Mouse (Mus musculus) midbrain, postnatal 0 days (tissue): ENCODE results near the gene Mrpl51. TPM values are rescaled to one million over a fixed set of nuclear protein-coding genes. Genes with fewer than 3 reads are reported as not detected.

Experiments
- ATAC-seq: fragments of 200-750 bp; cut with Nextera tagmentation; 2 replicates; pipeline ENCODE4 v1.8.0; 2017; ENCODE audit warnings: moderate number of reproducible peaks, mild to moderate bottlenecking, moderate TSS enrichment, moderate library complexity; ENCODE audit not compliant: low FRiP score
- DNase-seq: peaks from one replicate; pipeline ENCODE4 v3.0.0-alpha.2; 2015; ENCODE audit warnings: low spot score
- H3K27ac ChIP-seq: fragments of 300-500 bp; sonication (generic); 2 replicates; pipeline ENCODE4 v1.5.1; 2014; ENCODE audit warnings: low read depth, mild to moderate bottlenecking, low read length, mixed read lengths
- H3K27me3 ChIP-seq: fragments of 300-500 bp; sonication (generic); 2 replicates; pipeline ENCODE4 v1.6.1; 2014; ENCODE audit warnings: low read length, control low read depth, mixed read lengths; ENCODE audit not compliant: insufficient read depth
- H3K36me3 ChIP-seq: fragments of 300-500 bp; sonication (generic); 2 replicates; pipeline ENCODE4 v1.6.1; 2014; ENCODE audit warnings: low read length, control low read depth, mixed read lengths; ENCODE audit not compliant: insufficient read depth
- H3K4me1 ChIP-seq: fragments of 300-500 bp; sonication (generic); 2 replicates; pipeline ENCODE4 v1.6.1; 2014; ENCODE audit warnings: mild to moderate bottlenecking, control low read depth, antibody characterized with exemption, low read length, mixed read lengths; ENCODE audit not compliant: insufficient read depth
- H3K4me2 ChIP-seq: fragments of 300-500 bp; sonication (generic); 2 replicates; pipeline ENCODE4 v1.6.1; 2014; ENCODE audit warnings: low read depth, mild to moderate bottlenecking, low read length, mixed read lengths; ENCODE audit not compliant: poor library complexity, severe bottlenecking
- H3K4me3 ChIP-seq: fragments of 300-500 bp; sonication (generic); 2 replicates; pipeline ENCODE4 v1.5.1; 2014; ENCODE audit warnings: low read depth, mild to moderate bottlenecking, low read length, moderate library complexity
- H3K9ac ChIP-seq: fragments of 300-500 bp; sonication (generic); replicated peaks from 2 replicates; pipeline ENCODE4 v1.6.1; 2014; ENCODE audit warnings: mild to moderate bottlenecking, low read length, moderate library complexity, mixed read lengths; ENCODE audit not compliant: poor library complexity, severe bottlenecking
- H3K9me3 ChIP-seq: fragments of 300-500 bp; sonication (generic); 2 replicates; pipeline ENCODE4 v1.6.1; 2016; ENCODE audit warnings: low read length, control low read depth
- CTCF ChIP-seq: IDR thresholded peaks from 2 replicates; pipeline ENCODE4 v1.5.1; 2016; ENCODE audit warnings: antibody characterized with exemption, mild to moderate bottlenecking
- WGBS: fragments of 180-500 bp; shearing (Covaris S2); extraction: QIAGEN DNeasy Blood & Tissue Kit; methylation state at CpG from one replicate; pipeline ENCODE4 v1.1.7; 2014; 5-methylcytosine and 5-hydroxymethylcytosine counted together
- polyA plus RNA-seq: library from polyadenylated mRNA; unstranded; fragments of >200 nt; fragmentation: Nextera tagmentation; extraction: Ambion mirVana; gene quantifications from 2 replicates; pipeline ENCODE4 v1.2.1, GENCODE M21; 2015
- total RNA-seq: library from RNA; depleted of rRNA; stranded (reverse); fragments of >200 nt; gene quantifications from 2 replicates; pipeline ENCODE4 v1.2.3, GENCODE M21; 2014; rRNA removed

Gene Mrpl51
- total RNA-seq (23.3 and 48.2 TPM in 2 replicates), polyA plus RNA-seq (136 and 145 TPM in 2 replicates)

GRCm38 (mm10) chr6:125191332-125192015 lies at the start of gene Mrpl51, which contains the start of gene Ncapd2:
Gene Mrpl51 (plus strand): TSS chr6:125191801.
Gene Ncapd2 (minus strand): TSS chr6:125191701.
- TF ChIP-seq CTCF: peak; percentile 52
- DNase-seq (peak; percentile 99), ATAC-seq (peak; percentile 98)
- WGBS: under 1% methylated on average over 50 of the region's 54 CpGs
- peaks cover 22% of the 10 kb centered on the region for H3K36me3 ChIP-seq
- no peaks in the 10 kb centered on the region for H3K27me3 ChIP-seq
- peak within 1 kb of the TSS; percentile 54 for H3K4me3 ChIP-seq
- H3K4me1 ChIP-seq: no peaks in the 10 kb centered on the region
- peak within 1 kb of the TSS; percentile 64 for H3K4me2 ChIP-seq
- H3K9ac ChIP-seq: peak within 1 kb of the TSS; percentile 66
- H3K9me3 ChIP-seq: no peaks in the 10 kb centered on the region
- H3K27ac ChIP-seq: peak within 1 kb of the TSS; percentile 98

- no peak for DNase-seq
- Histone ChIP-seq H3K27me3 (no peaks in the 10 kb centered on the region), H3K4me1 (peaks cover 15% of the 10 kb centered on the region; the same call in 1 of the 2 replicates), H3K27ac (no peak overlapping the region), H3K4me2 (no peak overlapping the region), H3K9ac (no peak overlapping the region), H3K9me3 (no peaks in the 10 kb centered on the region), H3K4me3 (no peak overlapping the region), H3K36me3 (peaks cover 46% of the 10 kb centered on the region)
- no peak for ATAC-seq
- TF ChIP-seq CTCF: no peak
- WGBS: 98% methylated on average over 8 of the region's 8 CpGs
These were observed 49.2 kb upstream of the Mrpl51 start for GRCm38 (mm10) chr6:125142436-125142835.

GRCm38 (mm10) chr6:125143128-125143527 lies 48.5 kb upstream of the Mrpl51 start:
- no peak for TF ChIP-seq CTCF
- no peak for DNase-seq
- no peaks in the 10 kb centered on the region for H3K9me3 ChIP-seq
- no peak overlapping the region for H3K4me2 ChIP-seq
- peaks cover 19% of the 10 kb centered on the region; the same call in 1 of the 2 replicates for H3K4me1 ChIP-seq
- H3K27ac ChIP-seq: no peak overlapping the region
- 80% methylated on average over 3 of the region's 3 CpGs for WGBS
- ATAC-seq: no peak
- no peaks in the 10 kb centered on the region for H3K27me3 ChIP-seq
- no peak overlapping the region for H3K9ac ChIP-seq
- peaks cover 41% of the 10 kb centered on the region for H3K36me3 ChIP-seq
- no peak overlapping the region for H3K4me3 ChIP-seq

- Histone ChIP-seq H3K4me2 (no peak overlapping the region), H3K27ac (no peak overlapping the region), H3K27me3 (no peaks in the 10 kb centered on the region), H3K4me3 (no peak overlapping the region), H3K4me1 (peaks cover 25% of the 10 kb centered on the region; the same call in 1 of the 2 replicates), H3K36me3 (peaks cover 35% of the 10 kb centered on the region), H3K9me3 (no peaks in the 10 kb centered on the region), H3K9ac (no peak overlapping the region)
- DNase-seq (no peak), ATAC-seq (no peak)
- TF ChIP-seq CTCF: no peak
- 85% methylated on average over 9 of the region's 9 CpGs for WGBS
These were observed 47.7 kb upstream of the Mrpl51 start for GRCm38 (mm10) chr6:125143904-125144303.

GRCm38 (mm10) chr6:125145001-125145400 lies 46.6 kb upstream of the Mrpl51 start, which contains the start of gene Iffo1:
Gene Iffo1 (plus strand): TSS chr6:125145241.
- Histone ChIP-seq H3K9ac (peak within 1 kb of the TSS; percentile 95), H3K27ac (peak within 1 kb of the TSS; percentile 89), H3K9me3 (no peaks in the 10 kb centered on the region), H3K4me1 (peaks cover 25% of the 10 kb centered on the region; the same call in 1 of the 2 replicates), H3K4me3 (peak within 1 kb of the TSS; percentile 77), H3K36me3 (peaks cover 24% of the 10 kb centered on the region), H3K27me3 (no peaks in the 10 kb centered on the region), H3K4me2 (peak within 1 kb of the TSS; percentile 98)
- DNase-seq (peak; percentile 97), ATAC-seq (peak; percentile 92)
- TF ChIP-seq CTCF: peak; percentile 79
- WGBS: 0% methylated on average over 15 of the region's 16 CpGs

GRCm38 (mm10) chr6:125145479-125145951 lies 46.1 kb upstream of the Mrpl51 start:
- peaks cover 19% of the 10 kb centered on the region for H3K36me3 ChIP-seq
- H3K27me3 ChIP-seq: no peaks in the 10 kb centered on the region
- 1% methylated on average over 32 of the region's 35 CpGs for WGBS
- DNase-seq: peak; percentile 34
- H3K9me3 ChIP-seq: no peaks in the 10 kb centered on the region
- peak overlapping the region; percentile 95 for H3K9ac ChIP-seq
- peak; percentile 76 for ATAC-seq
- H3K4me2 ChIP-seq: peak overlapping the region; percentile 98
- H3K4me1 ChIP-seq: peaks cover 25% of the 10 kb centered on the region; the same call in 1 of the 2 replicates
- no peak for TF ChIP-seq CTCF
- H3K4me3 ChIP-seq: peak overlapping the region; percentile 77
- H3K27ac ChIP-seq: peak overlapping the region; percentile 89
